ENCODE assay signal across 7 mouse cellular contexts in genomic region chr14:79486617-79486992, GRCm38 (mm10). TPM values are rescaled to one million over a fixed set of nuclear protein-coding genes. Genes with fewer than 3 reads are reported as not detected.
A peak's percentile ranks its signal among the peaks of the same experiment; 100 is the strongest.
DNase-seq lines count a peak whose midpoint lies in the region; ATAC-seq lines count a peak whose summit lies in the region.

No protein-coding gene starts in this region.

- no peak overlapping the region for H3K27ac ChIP-seq in neural tube, embryonic 11.5 days (ENCODE audit: low read depth, low read length)
- H3K27ac ChIP-seq in forebrain, embryonic 12.5 days: no peak overlapping the region
- H3K27ac ChIP-seq in limb, embryonic 10.5 days: peak overlapping the region; percentile 62; the same call in 1 of the 2 replicates
- H3K27ac ChIP-seq in neural tube, embryonic 15.5 days (replicated peaks): no peak overlapping the region

- H3K36me3 ChIP-seq in neural tube, embryonic 11.5 days (ENCODE audit: control insufficient read depth, insufficient read depth, low read length): no peaks in the 10 kb centered on the region
- no peaks in the 10 kb centered on the region for H3K36me3 ChIP-seq in forebrain, embryonic 12.5 days (replicated peaks)
- no peaks in the 10 kb centered on the region for H3K36me3 ChIP-seq in limb, embryonic 10.5 days
- no peaks in the 10 kb centered on the region for H3K36me3 ChIP-seq in neural tube, embryonic 15.5 days

- H3K4me2 ChIP-seq in neural tube, embryonic 11.5 days (ENCODE audit: low read depth): peak overlapping the region; percentile 38
- H3K4me2 ChIP-seq in forebrain, embryonic 12.5 days: peak overlapping the region; percentile 49
- H3K4me2 ChIP-seq in neural tube, embryonic 15.5 days: peak overlapping the region; percentile 72

- no peaks in the 10 kb centered on the region for H3K9me3 ChIP-seq in neural tube, embryonic 11.5 days (ENCODE audit: control insufficient read depth, low read length)
- H3K9me3 ChIP-seq in forebrain, embryonic 12.5 days: no peaks in the 10 kb centered on the region
- no peaks in the 10 kb centered on the region for H3K9me3 ChIP-seq in limb, embryonic 10.5 days (replicated peaks)
- no peaks in the 10 kb centered on the region for H3K9me3 ChIP-seq in neural tube, embryonic 15.5 days (replicated peaks)

- WGBS in neural tube, embryonic 11.5 days: 19% methylated on average over 8 of the region's 8 CpGs
- WGBS in forebrain, embryonic 12.5 days: 25% methylated on average over 8 of the region's 8 CpGs
- 22% methylated on average over 8 of the region's 8 CpGs for WGBS in limb, embryonic 10.5 days
- WGBS in neural tube, embryonic 15.5 days: 30% methylated on average over 8 of the region's 8 CpGs

- peaks cover 13% of the 10 kb centered on the region; the same call in 1 of the 2 replicates for H3K4me1 ChIP-seq in neural tube, embryonic 11.5 days (ENCODE audit: control insufficient read depth, insufficient read depth, low read length)
- peaks cover 31% of the 10 kb centered on the region for H3K4me1 ChIP-seq in forebrain, embryonic 12.5 days
- H3K4me1 ChIP-seq in limb, embryonic 10.5 days: peaks cover 45% of the 10 kb centered on the region
- peaks cover 32% of the 10 kb centered on the region for H3K4me1 ChIP-seq in neural tube, embryonic 15.5 days

- no peak overlapping the region for H3K4me3 ChIP-seq in neural tube, embryonic 11.5 days (ENCODE audit: low read depth, low read length)
- no peak overlapping the region for H3K4me3 ChIP-seq in forebrain, embryonic 12.5 days (replicated peaks)
- peak overlapping the region; percentile 50 for H3K4me3 ChIP-seq in limb, embryonic 10.5 days
- H3K4me3 ChIP-seq in neural tube, embryonic 15.5 days (replicated peaks): peak overlapping the region; percentile 47; the same call in 1 of the 2 replicates

- H3K27me3 ChIP-seq in neural tube, embryonic 11.5 days (ENCODE audit: control insufficient read depth, insufficient read depth, low read length): no peaks in the 10 kb centered on the region
- peaks cover 9% of the 10 kb centered on the region for H3K27me3 ChIP-seq in forebrain, embryonic 12.5 days
- 0 out of 2 replicates have a peak, but pooled peaks cover 3% of the 10 kb centered on the region for H3K27me3 ChIP-seq in limb, embryonic 10.5 days (ENCODE audit: low read depth, poor library complexity, severe bottlenecking)
- H3K27me3 ChIP-seq in neural tube, embryonic 15.5 days (replicated peaks): no peaks in the 10 kb centered on the region

- ATAC-seq in neural tube, embryonic 11.5 days (ENCODE audit: insufficient read depth, low FRiP score, low TSS enrichment): no peak
- no peak for ATAC-seq in forebrain, embryonic 12.5 days (ENCODE audit: low FRiP score)
- ATAC-seq in neural tube, embryonic 15.5 days (ENCODE audit: low FRiP score): no peak

- no peak overlapping the region for H3K9ac ChIP-seq in neural tube, embryonic 11.5 days (ENCODE audit: low read length)
- no peak overlapping the region for H3K9ac ChIP-seq in forebrain, embryonic 12.5 days
- H3K9ac ChIP-seq in neural tube, embryonic 15.5 days (replicated peaks): no peak overlapping the region; the same call in 1 of the 2 replicates

- no peak for DNase-seq in neural tube, embryonic 11.5 days (ENCODE audit: low spot score)
- no peak for DNase-seq in neural tube, embryonic 10.5 days (ENCODE audit: extremely low spot score, low spot score)
- DNase-seq in limb, embryonic 10.5 days (ENCODE audit: low spot score): no peak
- no peak for DNase-seq in urinary bladder, postnatal 36 days (ENCODE audit: low spot score in 2 of 2)
- no peak for DNase-seq in adrenal gland, postnatal 25 days

RNA-seq across cellular contexts. Expression of gene Wbp4, which starts 5.3 kb away (rescaled TPM):
- polyA plus RNA-seq in neural tube, embryonic 11.5 days (2014; fragmentation: Nextera tagmentation; extraction: Ambion mirVana): 57.8 TPM in 2 replicates
- 55.9 and 56.7 TPM in 2 replicates for polyA plus RNA-seq in forebrain, embryonic 12.5 days (2016; fragmentation: Nextera tagmentation; extraction: Ambion mirVana)
- polyA plus RNA-seq in limb, embryonic 10.5 days (2016; fragmentation: Nextera tagmentation; extraction: Ambion mirVana): 39.2 and 41.0 TPM in 2 replicates
- 40.0 and 41.8 TPM in 2 replicates for polyA plus RNA-seq in neural tube, embryonic 15.5 days (2015; fragmentation: Nextera tagmentation; extraction: Ambion mirVana)
- 39.5 and 45.8 TPM in 2 replicates for total RNA-seq in adrenal gland, postnatal 25 days (2021)

RNA-seq across cellular contexts. Expression of gene Elf1, which starts 5.6 kb away (rescaled TPM):
- polyA plus RNA-seq in neural tube, embryonic 11.5 days (2014; fragmentation: Nextera tagmentation; extraction: Ambion mirVana): 8.2 and 8.3 TPM in 2 replicates
- 5.7 and 6.2 TPM in 2 replicates for polyA plus RNA-seq in forebrain, embryonic 12.5 days (2016; fragmentation: Nextera tagmentation; extraction: Ambion mirVana)
- 3.6 and 5.8 TPM in 2 replicates for polyA plus RNA-seq in limb, embryonic 10.5 days (2016; fragmentation: Nextera tagmentation; extraction: Ambion mirVana)
- 2.5 and 9.7 TPM in 2 replicates for polyA plus RNA-seq in neural tube, embryonic 15.5 days (2015; fragmentation: Nextera tagmentation; extraction: Ambion mirVana)
- 20.8 and 27.7 TPM in 2 replicates for total RNA-seq in adrenal gland, postnatal 25 days (2021)

RNA-seq across cellular contexts. Expression of gene Kbtbd6, which starts 35.0 kb away (rescaled TPM):
- 5.7 and 6.3 TPM in 2 replicates for polyA plus RNA-seq in neural tube, embryonic 11.5 days (2014; fragmentation: Nextera tagmentation; extraction: Ambion mirVana)
- polyA plus RNA-seq in forebrain, embryonic 12.5 days (2016; fragmentation: Nextera tagmentation; extraction: Ambion mirVana): 6.1 and 6.2 TPM in 2 replicates
- 5.3 TPM in 2 replicates for polyA plus RNA-seq in limb, embryonic 10.5 days (2016; fragmentation: Nextera tagmentation; extraction: Ambion mirVana)
- 1.6 and 2.2 TPM in 2 replicates for polyA plus RNA-seq in neural tube, embryonic 15.5 days (2015; fragmentation: Nextera tagmentation; extraction: Ambion mirVana)
- total RNA-seq in adrenal gland, postnatal 25 days (2021): 0.21 and 0.52 TPM in 2 replicates

Comparison
In these comparisons a context has a peak if more than half of its experiments do, and no peak if none do; other contexts are left out.
1. H3K4me3 ChIP-seq: peak in limb, embryonic 10.5 days (single experiment) and neural tube, embryonic 15.5 days (single experiment); none in neural tube, embryonic 11.5 days (single experiment) and forebrain, embryonic 12.5 days (single experiment).
2. Peak in every context shown above with its lines, with median percentiles within 50 percentile points of each other: H3K4me2 ChIP-seq.